29 mouse cellular contexts compared by ENCODE assay signal in genomic region chr19:48280273-48280672, GRCm38 (mm10).
DNase-seq lines count a peak whose midpoint lies in the region; ATAC-seq and TF ChIP-seq lines count a peak whose summit lies in the region.
"Had no signal": no experiment of that assay in that cellular context is flagged by ENCODE, and none has a peak within 500 bp of the region (broad histone marks: within the 10 kb centered on the region; RNA-seq: fewer than 3 reads in every experiment).

No protein-coding gene starts in this region.

- no peak overlapping the region for H3K4me2 ChIP-seq in limb, embryonic 14.5 days (replicated peaks; ENCODE audit: low read depth, low read length, severe bottlenecking)
- H3K4me2 ChIP-seq: embryonic facial prominence, embryonic 15.5 days; forebrain, embryonic 13.5 days; heart, embryonic 11.5 days; limb, embryonic 12.5 days; liver, embryonic 11.5 days; midbrain, embryonic 12.5 days had no signal

- WGBS in heart, embryonic 10.5 days, result 69% methylated on average over 8 of the region's 8 CpGs
- WGBS in limb, embryonic 14.5 days, result 30% methylated on average over 8 of the region's 8 CpGs
- WGBS in limb, embryonic 10.5 days, result 61% methylated on average over 8 of the region's 8 CpGs

- DNase-seq in cerebellum, postnatal 10 days, result peak; percentile 16 to 34
- DNase-seq in cerebellum, adult 9-10 months, result no peak
- DNase-seq in heart, adult 11 months, result peak; percentile 43
- DNase-seq in heart, embryonic 10.5 days (ENCODE audit: low spot score), result no peak
- DNase-seq in limb, embryonic 14.5 days (ENCODE audit: low spot score), result peak; percentile 5
- no peak for DNase-seq in limb, embryonic 10.5 days (ENCODE audit: low spot score)
- peak; percentile 28 for DNase-seq in forelimb bud, embryonic 11.5 days (ENCODE audit: low read depth, low spot score)
- DNase-seq in cerebellum, adult 9-11 months, result no peak
- DNase-seq: adrenal gland, adult 2 months; adrenal gland, postnatal 36 days; cerebellum, adult 8-10 months; gastrocnemius, postnatal 14 days; heart, postnatal 36 days; kidney, adult 8-10 months; kidney, postnatal 4 days; layer of hippocampus, postnatal 36 days; lung, postnatal 36 days; thymus, adult 2 months; thymus, postnatal 36 days had no signal

- no peaks in the 10 kb centered on the region for H3K36me3 ChIP-seq in heart, embryonic 10.5 days
- no peaks in the 10 kb centered on the region for H3K36me3 ChIP-seq in limb, embryonic 14.5 days (ENCODE audit: control insufficient read depth, insufficient read depth, low read length)
- H3K36me3 ChIP-seq in limb, embryonic 10.5 days, result no peaks in the 10 kb centered on the region
- H3K36me3 ChIP-seq: embryonic facial prominence, embryonic 15.5 days; limb, embryonic 12.5 days; midbrain, embryonic 12.5 days had no signal

- no peaks in the 10 kb centered on the region for H3K27me3 ChIP-seq in heart, embryonic 10.5 days (ENCODE audit: insufficient read depth, poor library complexity, severe bottlenecking)
- H3K27me3 ChIP-seq in limb, embryonic 14.5 days (ENCODE audit: control insufficient read depth, insufficient read depth, low read length), result no peaks in the 10 kb centered on the region
- no peaks in the 10 kb centered on the region for H3K27me3 ChIP-seq in limb, embryonic 10.5 days (ENCODE audit: low read depth, poor library complexity, severe bottlenecking)
- H3K27me3 ChIP-seq: CH12.LX; embryonic facial prominence, embryonic 15.5 days; forebrain, embryonic 13.5 days; limb, embryonic 12.5 days; midbrain, embryonic 12.5 days had no signal

- H3K9me3 ChIP-seq in heart, embryonic 10.5 days, result no peaks in the 10 kb centered on the region
- H3K9me3 ChIP-seq in limb, embryonic 14.5 days (ENCODE audit: control insufficient read depth, low read length), result no peaks in the 10 kb centered on the region
- no peaks in the 10 kb centered on the region for H3K9me3 ChIP-seq in limb, embryonic 10.5 days (replicated peaks)
- H3K9me3 ChIP-seq: embryonic facial prominence, embryonic 15.5 days; forebrain, embryonic 13.5 days; limb, embryonic 12.5 days; midbrain, embryonic 12.5 days had no signal

- TF ChIP-seq POLR2A in limb, embryonic 14.5 days (IDR thresholded peaks at IDR 0.05; ENCODE audit: borderline replicate concordance, extremely low read depth, insufficient read depth, insufficient read length), result no peak

- H3K4me1 ChIP-seq in heart, embryonic 10.5 days, result peaks cover 3% of the 10 kb centered on the region; the same call in 1 of the 2 replicates
- H3K4me1 ChIP-seq in limb, embryonic 14.5 days (ENCODE audit: control insufficient read depth, insufficient read depth, low read length), result no peaks in the 10 kb centered on the region
- peaks cover 4% of the 10 kb centered on the region; the same call in 1 of the 2 replicates for H3K4me1 ChIP-seq in limb, embryonic 10.5 days
- H3K4me1 ChIP-seq: embryonic facial prominence, embryonic 15.5 days; limb, embryonic 12.5 days had no signal

- H3K27ac ChIP-seq in heart, embryonic 10.5 days, result no peak overlapping the region
- H3K27ac ChIP-seq in limb, embryonic 14.5 days (replicated peaks; ENCODE audit: low read depth, low read length), result no peak overlapping the region
- no peak overlapping the region for H3K27ac ChIP-seq in limb, embryonic 10.5 days
- H3K27ac ChIP-seq: embryonic facial prominence, embryonic 15.5 days; forebrain, embryonic 13.5 days; kidney, postnatal 0 days; limb, embryonic 12.5 days; midbrain, embryonic 12.5 days had no signal

- no peak overlapping the region for H3K4me3 ChIP-seq in heart, embryonic 10.5 days
- H3K4me3 ChIP-seq in limb, embryonic 14.5 days (replicated peaks; ENCODE audit: low read length), result no peak overlapping the region
- H3K4me3 ChIP-seq in limb, embryonic 10.5 days, result no peak overlapping the region
- H3K4me3 ChIP-seq: embryonic facial prominence, embryonic 15.5 days; forebrain, embryonic 13.5 days; limb, embryonic 12.5 days; midbrain, embryonic 12.5 days had no signal

- no peak for ATAC-seq in limb, embryonic 14.5 days (ENCODE audit: low FRiP score, low read depth)
- ATAC-seq: activated CD4-positive, CD25-positive, alpha-beta regulatory T cell, adult 4 months; forebrain, embryonic 13.5 days; intestine, embryonic 16.5 days had no signal

- H3K9ac ChIP-seq in limb, embryonic 14.5 days (ENCODE audit: low read depth, low read length, severe bottlenecking), result no peak overlapping the region
- H3K9ac ChIP-seq: embryonic facial prominence, embryonic 15.5 days; forebrain, embryonic 13.5 days; limb, embryonic 12.5 days; midbrain, embryonic 12.5 days had no signal

Comparison
In these comparisons a context has a peak if more than half of its experiments do, and no peak if none do; other contexts are left out.
1. DNase-seq: peak in cerebellum, postnatal 10 days (2 of 2), heart, adult 11 months (single experiment), limb, embryonic 14.5 days (single experiment) and forelimb bud, embryonic 11.5 days (single experiment); none in cerebellum, adult 9-10 months (single experiment), heart, embryonic 10.5 days (single experiment), limb, embryonic 10.5 days (single experiment) and cerebellum, adult 9-11 months (single experiment).